Mouse (Mus musculus): ENCODE measurements at regions not wholly inside any gene's neighbourhood (a gene's known extent, or its start where the extent isn't known, plus 50 kb on each side); places are given as distances from the start of the nearest gene placed in this dataset.
"Not testable (repeated sequence)": the region's sequence is repeated elsewhere in the genome, so short reads cannot be mapped to it uniquely, and the experiment has no call there.

- Histone ChIP-seq H3K27ac (ENCODE audit: low read depth, low read length) (no peak overlapping the region), H3K4me2 (replicated peaks; ENCODE audit: low read depth, low read length) (no peak overlapping the region), H3K27me3 (ENCODE audit: control insufficient read depth, insufficient read depth, low read length) (no peaks in the 10 kb centered on the region), H3K36me3 (ENCODE audit: control insufficient read depth, insufficient read depth, low read length) (no peaks in the 10 kb centered on the region), H3K4me3 (ENCODE audit: low read depth, low read length) (no peak overlapping the region), H3K4me1 (replicated peaks; ENCODE audit: control insufficient read depth, insufficient read depth, low read length) (no peaks in the 10 kb centered on the region), H3K9me3 (ENCODE audit: control insufficient read depth, low read length) (no peaks in the 10 kb centered on the region), H3K9ac (ENCODE audit: low read depth, low read length) (no peak overlapping the region)
- DNase-seq (ENCODE audit: low spot score) (no peak), ATAC-seq (ENCODE audit: low FRiP score) (no peak)
- 80% methylated on average over 3 of the region's 3 CpGs for WGBS
Measured at GRCm38 (mm10) chr11:25042763-25043162, 964.9 kb downstream of the Bcl11a start.

GRCm38 (mm10) chr11:25045339-25045738 lies 967.5 kb downstream of the Bcl11a start:
- 47% methylated on average over 3 of the region's 3 CpGs for WGBS
- DNase-seq (ENCODE audit: low spot score), result no peak

GRCm38 (mm10) chr11:25045977-25046376 lies 968.1 kb downstream of the Bcl11a start:
- H3K9ac ChIP-seq (ENCODE audit: low read depth, low read length), result no peak overlapping the region
- no peak overlapping the region for H3K4me2 ChIP-seq (replicated peaks; ENCODE audit: low read depth, low read length)
- WGBS, result 70% methylated on average over 7 of the region's 7 CpGs
- peak; percentile 25 for DNase-seq (ENCODE audit: low spot score)
- H3K27ac ChIP-seq (ENCODE audit: low read depth, low read length), result no peak overlapping the region
- no peak for ATAC-seq (ENCODE audit: low FRiP score)
- no peaks in the 10 kb centered on the region for H3K27me3 ChIP-seq (ENCODE audit: control insufficient read depth, insufficient read depth, low read length)
- H3K4me1 ChIP-seq (replicated peaks; ENCODE audit: control insufficient read depth, insufficient read depth, low read length), result no peaks in the 10 kb centered on the region
- H3K36me3 ChIP-seq (ENCODE audit: control insufficient read depth, insufficient read depth, low read length), result no peaks in the 10 kb centered on the region
- H3K4me3 ChIP-seq (ENCODE audit: low read depth, low read length), result no peak overlapping the region
- no peaks in the 10 kb centered on the region for H3K9me3 ChIP-seq (ENCODE audit: control insufficient read depth, low read length)

More at GRCm38 (mm10) chr11:25045339-25045738, 967.5 kb downstream of the Bcl11a start:
- Histone ChIP-seq H3K4me3 (ENCODE audit: low read depth, low read length) (no peak overlapping the region), H3K4me2 (replicated peaks; ENCODE audit: low read depth, low read length) (no peak overlapping the region), H3K9ac (ENCODE audit: low read depth, low read length) (no peak overlapping the region), H3K27ac (ENCODE audit: low read depth, low read length) (no peak overlapping the region), H3K9me3 (ENCODE audit: control insufficient read depth, low read length) (no peaks in the 10 kb centered on the region), H3K36me3 (ENCODE audit: control insufficient read depth, insufficient read depth, low read length) (no peaks in the 10 kb centered on the region), H3K27me3 (ENCODE audit: control insufficient read depth, insufficient read depth, low read length) (no peaks in the 10 kb centered on the region), H3K4me1 (replicated peaks; ENCODE audit: control insufficient read depth, insufficient read depth, low read length) (no peaks in the 10 kb centered on the region)
- ATAC-seq (ENCODE audit: low FRiP score), result no peak

GRCm38 (mm10) chr11:25055698-25056097 lies 977.8 kb downstream of the Bcl11a start:
- no peaks in the 10 kb centered on the region for H3K9me3 ChIP-seq (ENCODE audit: control insufficient read depth, low read length)
- H3K27me3 ChIP-seq (ENCODE audit: control insufficient read depth, insufficient read depth, low read length), result no peaks in the 10 kb centered on the region
- no peak overlapping the region for H3K4me3 ChIP-seq (ENCODE audit: low read depth, low read length)
- no peak overlapping the region for H3K4me2 ChIP-seq (replicated peaks; ENCODE audit: low read depth, low read length)
- ATAC-seq (ENCODE audit: low FRiP score), result no peak
- no peak overlapping the region for H3K27ac ChIP-seq (ENCODE audit: low read depth, low read length)
- 74% methylated on average over 2 of the region's 2 CpGs for WGBS
- no peak for DNase-seq (ENCODE audit: low spot score)
- no peak overlapping the region for H3K9ac ChIP-seq (ENCODE audit: low read depth, low read length)
- no peaks in the 10 kb centered on the region for H3K36me3 ChIP-seq (ENCODE audit: control insufficient read depth, insufficient read depth, low read length)
- 0 out of 2 replicates have a peak, but pooled peaks cover 4% of the 10 kb centered on the region for H3K4me1 ChIP-seq (replicated peaks; ENCODE audit: control insufficient read depth, insufficient read depth, low read length)

- no peak overlapping the region for H3K4me3 ChIP-seq (ENCODE audit: low read depth, low read length)
Measured at GRCm38 (mm10) chr11:25057093-25057521, 979.3 kb downstream of the Bcl11a start.

GRCm38 (mm10) chr11:25057543-25057942 lies 979.7 kb downstream of the Bcl11a start:
- WGBS, result 20% methylated on average over 2 of the region's 2 CpGs
- no peak for DNase-seq (ENCODE audit: low spot score)
- no peak overlapping the region for H3K4me2 ChIP-seq (replicated peaks; ENCODE audit: low read depth, low read length)

More at GRCm38 (mm10) chr11:25057093-25057521, 979.3 kb downstream of the Bcl11a start:
- H3K4me1 ChIP-seq (replicated peaks; ENCODE audit: control insufficient read depth, insufficient read depth, low read length), result 0 out of 2 replicates have a peak, but pooled peaks cover 4% of the 10 kb centered on the region
- no peaks in the 10 kb centered on the region for H3K9me3 ChIP-seq (ENCODE audit: control insufficient read depth, low read length)
- WGBS, result 6% methylated on average over 7 of the region's 7 CpGs
- no peak overlapping the region for H3K27ac ChIP-seq (ENCODE audit: low read depth, low read length)
- H3K9ac ChIP-seq (ENCODE audit: low read depth, low read length), result no peak overlapping the region
- H3K27me3 ChIP-seq (ENCODE audit: control insufficient read depth, insufficient read depth, low read length), result no peaks in the 10 kb centered on the region
- ATAC-seq (ENCODE audit: low FRiP score), result peak; percentile 92
- H3K36me3 ChIP-seq (ENCODE audit: control insufficient read depth, insufficient read depth, low read length), result no peaks in the 10 kb centered on the region
- no peak overlapping the region; the same call in 1 of the 2 replicates for H3K4me2 ChIP-seq (replicated peaks; ENCODE audit: low read depth, low read length)
- DNase-seq (ENCODE audit: low spot score), result peak; percentile 46

GRCm38 (mm10) chr11:25063042-25063441 lies 985.2 kb downstream of the Bcl11a start:
- Histone ChIP-seq H3K4me3 (ENCODE audit: low read depth, low read length) (no peak overlapping the region), H3K4me2 (replicated peaks; ENCODE audit: low read depth, low read length) (no peak overlapping the region), H3K9ac (ENCODE audit: low read depth, low read length) (no peak overlapping the region), H3K9me3 (ENCODE audit: control insufficient read depth, low read length) (no peaks in the 10 kb centered on the region), H3K4me1 (replicated peaks; ENCODE audit: control insufficient read depth, insufficient read depth, low read length) (0 out of 2 replicates have a peak, but pooled peaks cover 2% of the 10 kb centered on the region), H3K27ac (ENCODE audit: low read depth, low read length) (no peak overlapping the region), H3K36me3 (ENCODE audit: control insufficient read depth, insufficient read depth, low read length) (no peaks in the 10 kb centered on the region), H3K27me3 (ENCODE audit: control insufficient read depth, insufficient read depth, low read length) (no peaks in the 10 kb centered on the region)
- 19% methylated on average over 4 of the region's 4 CpGs for WGBS
- DNase-seq (ENCODE audit: low spot score), result peak; percentile 25
- peak; percentile 49; the same call in 1 of the 2 replicates for ATAC-seq (ENCODE audit: low FRiP score)

More at GRCm38 (mm10) chr11:25057543-25057942, 979.7 kb downstream of the Bcl11a start:
- H3K4me3 ChIP-seq (ENCODE audit: low read depth, low read length), result no peak overlapping the region
- 0 out of 2 replicates have a peak, but pooled peaks cover 4% of the 10 kb centered on the region for H3K4me1 ChIP-seq (replicated peaks; ENCODE audit: control insufficient read depth, insufficient read depth, low read length)
- H3K27ac ChIP-seq (ENCODE audit: low read depth, low read length), result no peak overlapping the region
- H3K27me3 ChIP-seq (ENCODE audit: control insufficient read depth, insufficient read depth, low read length), result no peaks in the 10 kb centered on the region
- H3K36me3 ChIP-seq (ENCODE audit: control insufficient read depth, insufficient read depth, low read length), result no peaks in the 10 kb centered on the region
- ATAC-seq (ENCODE audit: low FRiP score), result peak; percentile 83
- no peak overlapping the region for H3K9ac ChIP-seq (ENCODE audit: low read depth, low read length)
- no peaks in the 10 kb centered on the region for H3K9me3 ChIP-seq (ENCODE audit: control insufficient read depth, low read length)

GRCm38 (mm10) chr11:25063978-25064377 lies 986.1 kb downstream of the Bcl11a start:
- Histone ChIP-seq H3K9me3 (ENCODE audit: control insufficient read depth, low read length) (no peaks in the 10 kb centered on the region), H3K4me3 (ENCODE audit: low read depth, low read length) (no peak overlapping the region), H3K4me2 (replicated peaks; ENCODE audit: low read depth, low read length) (no peak overlapping the region), H3K27ac (ENCODE audit: low read depth, low read length) (no peak overlapping the region), H3K27me3 (ENCODE audit: control insufficient read depth, insufficient read depth, low read length) (no peaks in the 10 kb centered on the region), H3K9ac (ENCODE audit: low read depth, low read length) (no peak overlapping the region), H3K36me3 (ENCODE audit: control insufficient read depth, insufficient read depth, low read length) (no peaks in the 10 kb centered on the region), H3K4me1 (replicated peaks; ENCODE audit: control insufficient read depth, insufficient read depth, low read length) (0 out of 2 replicates have a peak, but pooled peaks cover 2% of the 10 kb centered on the region)
- 68% methylated on average over 2 of the region's 2 CpGs for WGBS
- DNase-seq (ENCODE audit: low spot score) (peak; percentile 29), ATAC-seq (ENCODE audit: low FRiP score) (no peak)

GRCm38 (mm10) chr11:25099976-25100375 lies 1022.1 kb downstream of the Bcl11a start:
- ATAC-seq (ENCODE audit: low FRiP score); DNase-seq (ENCODE audit: low spot score); H3K4me1 ChIP-seq (replicated peaks; ENCODE audit: control insufficient read depth, insufficient read depth, low read length); H3K4me2 ChIP-seq (replicated peaks; ENCODE audit: low read depth, low read length); H3K27me3 ChIP-seq (ENCODE audit: control insufficient read depth, insufficient read depth, low read length); H3K9me3 ChIP-seq (ENCODE audit: control insufficient read depth, low read length); H3K9ac ChIP-seq (ENCODE audit: low read depth, low read length); H3K27ac ChIP-seq (ENCODE audit: low read depth, low read length); H3K36me3 ChIP-seq (ENCODE audit: control insufficient read depth, insufficient read depth, low read length); H3K4me3 ChIP-seq (ENCODE audit: low read depth, low read length): not testable (repeated sequence)
- 89% methylated on average over 3 of the region's 3 CpGs for WGBS
